Mouse (Mus musculus) liver, embryonic 14.5 days (tissue): ENCODE results near the gene Ing2. TPM values are rescaled to one million over a fixed set of nuclear protein-coding genes. Genes with fewer than 3 reads are reported as not detected.

Experiments used
- ATAC-seq: fragments of 200-750 bp; cut with Nextera tagmentation; 2 replicates; pipeline ENCODE4 v1.8.0; 2017; ENCODE audit warnings: moderate number of reproducible peaks, mild to moderate bottlenecking, moderate library complexity; ENCODE audit not compliant: insufficient read depth
- DNase-seq, 3 experiments: peaks; one replicate each; pipeline ENCODE4 v3.0.0-alpha.2; 2012 to 2013; ENCODE audit warnings: low read depth in 3 of 3, low spot score in 3 of 3
- H3K27ac ChIP-seq: fragments of 300-500 bp; sonication (generic); 2 replicates; pipeline ENCODE4 v1.5.1; 2014; ENCODE audit warnings: moderate library complexity, mild to moderate bottlenecking, control low read depth, inconsistent platforms
- H3K27me3 ChIP-seq: fragments of 300-500 bp; sonication (generic); 2 replicates; pipeline ENCODE4 v1.6.1; 2014; ENCODE audit warnings: mild to moderate bottlenecking, low read length, moderate library complexity; ENCODE audit not compliant: control insufficient read depth, insufficient read depth
- H3K36me3 ChIP-seq: fragments of 300-500 bp; sonication (generic); replicated peaks from 2 replicates; pipeline ENCODE4 v1.6.1; 2014; ENCODE audit warnings: low read depth; ENCODE audit not compliant: control insufficient read depth, insufficient read depth
- H3K4me1 ChIP-seq, 2 experiments: fragments of 200-500 bp in 1 of 2; fragments of 300-500 bp in 1 of 2; sonication (generic) in 1 of 2; replicated peaks; 2 replicates each; pipeline ENCODE4 v1.6.1; 2012 to 2014; ENCODE audit warnings: antibody characterized with exemption in 1 of 2, inconsistent platforms in 1 of 2, low read length in 1 of 2; ENCODE audit not compliant: control insufficient read depth in 2 of 2, insufficient read depth in 2 of 2
- H3K4me2 ChIP-seq: fragments of 300-500 bp; sonication (generic); 2 replicates; pipeline ENCODE4 v1.6.1; 2014; ENCODE audit warnings: low read depth, mild to moderate bottlenecking, control low read depth, moderate library complexity
- H3K4me3 ChIP-seq, 2 experiments: fragments of 200-500 bp in 1 of 2; fragments of 300-500 bp in 1 of 2; sonication (generic) in 1 of 2; 2 replicates each; pipeline ENCODE4 v1.5.1; 2012 to 2014; ENCODE audit warnings: low read depth in 2 of 2, low read length in 2 of 2, mild to moderate bottlenecking in 2 of 2, control low read depth in 1 of 2, inconsistent platforms in 1 of 2, moderate library complexity in 1 of 2; ENCODE audit not compliant: insufficient read depth in 1 of 2
- H3K9ac ChIP-seq: fragments of 300-500 bp; sonication (generic); replicated peaks from 2 replicates; pipeline ENCODE4 v1.6.1; 2014; ENCODE audit warnings: mild to moderate bottlenecking, control low read depth, moderate library complexity
- H3K9me3 ChIP-seq: fragments of 300-500 bp; sonication (generic); 2 replicates; pipeline ENCODE4 v1.6.1; 2016; ENCODE audit warnings: low read length, mixed read lengths; ENCODE audit not compliant: control insufficient read depth
- CTCF ChIP-seq: IDR thresholded peaks from 2 replicates; pipeline ENCODE4 v1.5.1; 2016; ENCODE audit warnings: antibody characterized with exemption, low read depth, control low read depth
- EP300 ChIP-seq: IDR thresholded peaks from 2 replicates; pipeline ENCODE4 v1.6.1; 2016; ENCODE audit warnings: antibody characterized with exemption, low read depth
- WGBS: fragments of 180-500 bp; shearing (Covaris S2); extraction: QIAGEN DNeasy Blood & Tissue Kit; methylation state at CpG from one replicate; pipeline ENCODE4 v1.1.7; 2014; ENCODE audit not compliant: insufficient replicate concordance; 5-methylcytosine and 5-hydroxymethylcytosine counted together
- polyA plus RNA-seq, 2 experiments: library from polyadenylated mRNA; depleted of rRNA in 1 of 2; stranded (reverse) in 1 of 2; unstranded in 1 of 2; fragments of >200 nt; fragmentation: Nextera tagmentation in 1 of 2; extraction: Ambion mirVana in 1 of 2; gene quantifications; 2 replicates each; pipeline versions ENCODE4 v1.2.1 to v1.2.3; 2012 to 2014

The Ing2 gene
- polyA plus RNA-seq, 2 experiments = 8.9 to 14.1 TPM

DNA sequence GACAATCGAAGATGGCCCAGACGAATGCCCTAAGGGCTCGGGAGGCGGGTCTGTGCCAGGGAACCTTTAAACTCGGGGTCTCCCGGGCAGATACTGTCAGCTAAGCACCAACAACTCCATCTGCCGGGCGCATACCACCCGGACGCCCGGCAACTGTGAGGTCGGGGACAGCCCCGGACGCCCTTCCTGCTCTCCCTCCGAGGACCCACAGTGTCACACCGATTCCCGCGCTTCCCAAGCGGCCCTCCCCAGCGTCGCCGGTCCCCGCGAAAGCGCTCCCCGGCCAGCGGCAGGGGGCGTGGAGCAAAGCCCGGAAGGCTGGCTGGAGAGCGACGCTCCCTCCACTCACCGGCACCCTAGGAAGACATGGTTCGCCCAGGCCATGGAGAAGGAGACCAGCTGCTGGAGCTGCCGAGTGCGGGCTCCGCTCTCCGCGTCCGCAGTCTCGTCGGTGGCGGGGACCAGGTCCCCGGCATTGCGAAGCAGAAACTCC lies 37.9 kb upstream of the Ing2 start:
- Histone ChIP-seq H3K36me3 (peaks cover 23% of the 10 kb centered on the region), H3K9me3 (no peaks in the 10 kb centered on the region), H3K9ac (peak overlapping the region; percentile 88), H3K27me3 (no peaks in the 10 kb centered on the region), H3K27ac (peak overlapping the region; percentile 68), H3K4me3 (peak overlapping the region; percentile 90 to 95), H3K4me2 (peak overlapping the region; percentile 90), H3K4me1 (peaks cover 0 to 14% of the 10 kb centered on the region in 2 experiments; a peak in 2 of 4 replicates)
- DNase-seq (peak; percentile 4 to 49 (median 33)), ATAC-seq (peak; percentile 36)
- TF ChIP-seq CTCF (peak; percentile 35), EP300 (no peak)
- WGBS = under 1% methylated on average over 41 of the region's 44 CpGs

DNA sequence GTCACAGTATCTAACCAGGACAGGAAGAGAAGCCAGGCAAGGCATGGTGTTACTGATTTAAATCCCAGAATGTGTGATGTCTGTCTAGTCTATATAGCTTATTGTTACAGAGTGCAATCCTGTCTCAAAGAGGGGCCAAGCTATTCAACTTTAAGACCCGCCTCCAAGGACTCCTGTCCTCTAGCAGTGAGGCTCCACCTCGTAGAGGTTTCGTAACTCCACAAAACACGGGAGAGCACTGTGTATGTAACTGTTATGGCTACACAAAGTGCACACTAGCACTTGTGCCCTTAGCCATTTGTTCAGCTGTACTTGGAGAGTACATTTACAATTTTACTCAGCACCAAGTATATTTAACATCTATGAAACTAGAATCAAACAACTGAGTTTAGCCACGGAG lies 32.8 kb upstream of the Ing2 start:
- peaks cover 0 to 18% of the 10 kb centered on the region in 2 experiments; a peak in 2 of 4 replicates for H3K4me1 ChIP-seq
- no peak for TF ChIP-seq CTCF
- TF ChIP-seq EP300 = no peak
- H3K27me3 ChIP-seq = no peaks in the 10 kb centered on the region
- no peak overlapping the region for H3K9ac ChIP-seq
- DNase-seq (peak in 1 of 3 experiments; percentile 7), ATAC-seq (no peak)
- H3K9me3 ChIP-seq = no peaks in the 10 kb centered on the region
- no peak overlapping the region for H3K4me3 ChIP-seq
- no peak overlapping the region for H3K4me2 ChIP-seq
- WGBS = 71% methylated on average over 5 of the region's 5 CpGs
- peaks cover 26% of the 10 kb centered on the region for H3K36me3 ChIP-seq
- no peak overlapping the region for H3K27ac ChIP-seq

DNA sequence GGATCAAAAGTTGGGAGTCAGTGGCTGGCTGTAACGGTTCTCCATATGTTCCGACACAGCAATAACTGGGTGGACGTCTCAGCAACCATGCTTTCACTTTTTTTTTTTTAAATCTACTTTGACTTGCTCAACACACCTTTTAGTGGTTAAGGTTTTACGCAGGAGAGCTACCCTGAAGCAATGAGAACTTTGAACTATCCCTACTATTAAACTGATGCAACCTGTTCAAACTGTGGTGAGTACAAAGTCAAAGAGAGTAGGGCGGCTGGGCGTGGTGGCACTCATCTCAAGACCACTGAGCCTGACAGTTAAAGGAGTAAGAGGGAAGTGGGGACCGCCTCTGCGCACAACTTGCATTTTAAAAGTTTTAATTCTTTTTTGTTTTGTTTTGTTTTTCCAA lies 31.4 kb upstream of the Ing2 start:
- H3K4me1 ChIP-seq = peaks cover 0 to 16% of the 10 kb centered on the region in 2 experiments; a peak in 2 of 4 replicates
- no peaks in the 10 kb centered on the region for H3K27me3 ChIP-seq
- 79% methylated on average over 8 of the region's 8 CpGs for WGBS
- H3K4me2 ChIP-seq = peak overlapping the region; percentile 15; the same call in 1 of the 2 replicates
- H3K27ac ChIP-seq = peak overlapping the region; percentile 54
- TF ChIP-seq CTCF (no peak), EP300 (no peak)
- peaks cover 21% of the 10 kb centered on the region for H3K36me3 ChIP-seq
- H3K9me3 ChIP-seq = no peaks in the 10 kb centered on the region
- no peak overlapping the region for H3K9ac ChIP-seq
- no peak overlapping the region for H3K4me3 ChIP-seq
- DNase-seq (peak in 1 of 3 experiments; percentile 9), ATAC-seq (peak; percentile 69)

DNA sequence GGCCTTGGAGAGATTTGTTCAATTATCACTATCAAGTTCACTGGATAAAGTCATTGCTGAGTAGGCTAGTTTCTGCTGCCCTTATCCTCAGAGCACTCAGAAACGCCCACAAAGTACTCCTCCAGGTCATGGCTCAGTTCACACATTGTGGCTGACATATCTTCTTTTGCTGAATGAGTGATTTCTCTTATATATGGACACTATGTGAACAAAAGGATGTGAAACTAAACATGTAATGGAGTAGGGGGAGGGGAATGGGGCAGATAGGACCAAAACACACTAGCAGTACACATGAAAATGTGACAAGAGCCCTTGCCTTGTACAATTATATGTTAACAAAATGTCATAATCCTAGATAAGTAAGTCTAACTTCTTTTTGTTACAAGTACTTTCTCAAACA lies 27.0 kb upstream of the Ing2 start:
- H3K4me3 ChIP-seq = no peak overlapping the region
- TF ChIP-seq EP300 = no peak
- no peak for TF ChIP-seq CTCF
- peaks cover 0 to 3% of the 10 kb centered on the region in 2 experiments; a peak in 1 of 4 replicates for H3K4me1 ChIP-seq
- H3K4me2 ChIP-seq = no peak overlapping the region
- H3K36me3 ChIP-seq = no peaks in the 10 kb centered on the region
- H3K27me3 ChIP-seq = no peaks in the 10 kb centered on the region
- H3K27ac ChIP-seq = no peak overlapping the region
- no peaks in the 10 kb centered on the region for H3K9me3 ChIP-seq
- 40% methylated on average over 1 of the region's 1 CpGs for WGBS
- ATAC-seq (no peak), DNase-seq (no peak)
- H3K9ac ChIP-seq = no peak overlapping the region

DNA sequence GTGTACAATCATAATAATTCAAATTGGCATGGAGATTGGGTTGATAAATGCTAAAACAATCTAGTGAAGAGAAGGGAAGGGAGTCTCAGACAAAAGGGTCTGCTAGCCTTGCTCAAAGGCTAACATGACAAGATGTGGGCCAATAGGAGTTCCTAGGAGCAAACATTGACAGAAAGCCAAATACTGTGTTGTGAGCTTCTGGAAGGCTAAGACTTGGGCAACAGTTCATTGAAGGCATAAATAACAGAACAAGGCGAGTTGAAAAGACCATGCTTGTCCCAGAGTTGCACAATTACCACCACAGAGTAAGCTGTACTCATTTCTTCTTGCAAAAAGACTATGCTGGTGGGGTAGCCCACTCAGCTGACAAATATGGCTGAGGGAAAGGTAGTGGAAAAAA lies 22.3 kb upstream of the Ing2 start:
- H3K4me2 ChIP-seq = no peak overlapping the region
- no peaks in the 10 kb centered on the region for H3K4me1 ChIP-seq
- H3K9ac ChIP-seq = no peak overlapping the region
- no peak for TF ChIP-seq CTCF
- TF ChIP-seq EP300 = no peak
- ATAC-seq = no peak
- H3K36me3 ChIP-seq = no peaks in the 10 kb centered on the region
- H3K27ac ChIP-seq = no peak overlapping the region
- DNase-seq = no peak
- no peak overlapping the region for H3K4me3 ChIP-seq
- WGBS = 29% methylated on average over 1 of the region's 1 CpGs
- no peaks in the 10 kb centered on the region for H3K9me3 ChIP-seq
- no peaks in the 10 kb centered on the region for H3K27me3 ChIP-seq
